Mouse (Mus musculus): ENCODE measurements around the gene Omt2a.
"Not testable (repeated sequence)": the region's sequence is repeated elsewhere in the genome, so short reads cannot be mapped to it uniquely, and the experiment has no call there.

The Omt2a gene

GRCm38 (mm10) chr9:78314696-78315095 is at the start of gene Omt2a:
TSS of gene Omt2a (minus strand) at chr9:78314796.
- no peak for DNase-seq (ENCODE audit: low spot score)

DNA sequence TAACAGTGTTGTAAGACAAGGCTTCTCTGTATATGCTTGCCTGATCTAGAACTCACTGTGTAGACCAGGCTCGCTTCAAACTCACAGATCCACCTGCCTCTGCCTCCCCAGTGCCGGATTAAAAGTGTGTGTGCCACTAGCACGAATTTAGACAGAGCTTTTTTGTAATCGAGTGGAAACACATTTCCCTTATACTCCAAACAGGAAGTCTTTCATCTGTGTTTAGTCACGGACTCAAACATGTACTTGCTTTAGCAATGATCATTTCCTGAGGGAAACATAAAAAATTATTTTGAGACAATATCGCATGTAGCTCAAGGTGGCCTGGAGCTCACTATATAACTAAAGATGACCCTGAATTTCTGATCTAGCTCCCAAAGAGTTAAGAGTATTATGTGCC is 48.8 kb upstream of the Omt2a start:
- no peak for DNase-seq (ENCODE audit: low spot score)

- no peak for DNase-seq (ENCODE audit: low spot score)
These were observed 45.9 kb upstream of the Omt2a start for GRCm38 (mm10) chr9:78360484-78360872.

DNA sequence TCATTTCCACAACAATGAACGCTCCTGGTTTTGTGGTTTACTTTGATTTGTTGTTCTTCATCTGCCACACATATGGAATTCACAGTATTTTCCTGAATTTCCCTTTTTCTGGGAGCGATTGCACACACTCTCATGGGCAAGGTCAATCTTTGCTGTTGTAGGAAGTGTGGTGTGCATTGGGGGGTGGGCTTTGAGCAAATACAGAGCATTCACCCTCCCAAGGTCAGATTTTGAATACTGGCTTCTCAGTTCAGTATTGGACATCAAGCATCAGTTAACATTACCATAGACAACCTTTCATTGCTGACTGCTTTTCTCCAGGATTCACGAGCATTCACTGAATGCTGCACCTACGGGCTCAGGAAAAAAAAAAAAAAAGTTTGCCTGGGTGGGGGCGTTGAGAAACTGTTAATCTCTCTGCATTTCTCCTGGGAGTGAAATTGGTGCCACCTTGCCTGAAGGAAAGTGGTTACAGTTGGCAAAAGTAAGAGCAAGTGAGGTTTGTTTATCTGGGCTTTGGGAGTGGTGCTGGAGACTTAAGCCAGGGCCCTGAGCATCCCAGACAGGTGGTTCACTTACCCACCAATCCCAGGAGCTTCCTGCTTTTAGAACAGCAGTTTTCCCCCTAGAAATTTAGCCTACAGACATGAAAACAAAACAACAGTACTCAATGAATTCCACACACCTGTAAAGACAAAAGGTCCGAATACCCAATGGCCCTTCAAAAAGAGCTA is 45.3 kb upstream of the Omt2a start:
- no peak for DNase-seq (ENCODE audit: low spot score)

DNA sequence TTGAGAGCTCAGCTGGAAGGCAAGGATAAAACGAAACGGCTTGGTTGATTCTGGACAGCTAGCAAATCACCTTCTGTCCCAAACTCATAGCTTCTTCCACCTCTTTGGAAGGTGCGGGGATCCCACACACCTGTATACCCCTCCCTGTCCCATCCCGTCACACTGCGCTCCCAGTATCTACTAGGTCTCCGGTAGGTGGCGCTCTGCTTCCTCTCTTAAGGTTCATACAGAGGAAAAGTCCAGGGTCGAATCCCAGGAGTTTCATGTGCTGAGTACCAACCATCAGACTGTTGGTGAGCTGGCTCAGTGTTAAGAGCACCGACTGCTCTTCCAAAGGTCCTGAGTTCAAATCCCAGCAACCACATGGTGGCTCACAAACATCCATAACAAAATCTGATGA is 43.5 kb upstream of the Omt2a start:
- peak; percentile 51 for DNase-seq (ENCODE audit: low spot score)

GRCm38 (mm10) chr9:78355611-78356010 is 41.0 kb upstream of the Omt2a start, which contains the start of gene Gsta2:
TSS of gene Gsta2 (minus strand) at chr9:78355788.
- no peak for DNase-seq (ENCODE audit: low spot score)

GRCm38 (mm10) chr9:78354665-78355578 is 40.3 kb upstream of the Omt2a start:
- peak; percentile 17 for DNase-seq (ENCODE audit: low spot score)

DNA sequence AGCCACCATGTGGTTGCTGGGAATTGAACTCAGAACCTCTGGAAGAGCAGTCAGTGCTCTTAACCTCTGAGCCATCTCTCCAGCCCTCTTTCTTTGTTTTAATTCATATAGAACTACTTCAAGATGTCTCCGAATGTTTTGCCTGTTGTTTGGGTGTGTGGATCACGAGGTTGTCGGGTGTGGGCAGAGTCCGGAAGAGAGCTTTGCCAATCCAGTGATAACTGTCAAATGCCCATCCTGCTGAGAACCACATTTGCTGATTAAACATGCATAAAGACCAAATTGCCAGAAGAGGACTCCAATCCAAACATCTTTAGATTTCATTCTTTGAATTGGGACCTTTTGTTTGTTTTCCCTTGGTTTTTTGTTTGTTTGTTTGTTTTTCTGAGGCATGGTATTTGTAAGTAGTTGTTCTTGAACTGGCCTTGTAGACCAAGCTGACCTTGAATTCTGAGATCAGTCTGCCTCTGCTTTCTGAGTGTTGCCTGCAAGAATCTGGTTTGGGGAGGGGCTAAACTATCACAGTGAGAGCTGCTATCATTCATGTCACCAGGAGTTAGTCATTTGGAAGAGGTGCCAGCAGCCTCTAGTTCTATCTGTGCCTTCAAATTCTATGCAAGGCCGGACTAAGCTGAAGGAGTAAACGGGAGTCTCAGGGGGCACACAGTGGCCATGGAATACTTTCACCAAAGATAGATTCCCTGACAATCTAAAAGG is 37.1 kb upstream of the Omt2a start:
- DNase-seq (ENCODE audit: low spot score): no peak

- DNase-seq (ENCODE audit: low spot score): not testable (repeated sequence)
These were observed 35.4 kb upstream of the Omt2a start for GRCm38 (mm10) chr9:78350007-78350406.

GRCm38 (mm10) chr9:78349141-78349540 is 34.5 kb upstream of the Omt2a start:
- DNase-seq (ENCODE audit: low spot score): not testable (repeated sequence)

DNA sequence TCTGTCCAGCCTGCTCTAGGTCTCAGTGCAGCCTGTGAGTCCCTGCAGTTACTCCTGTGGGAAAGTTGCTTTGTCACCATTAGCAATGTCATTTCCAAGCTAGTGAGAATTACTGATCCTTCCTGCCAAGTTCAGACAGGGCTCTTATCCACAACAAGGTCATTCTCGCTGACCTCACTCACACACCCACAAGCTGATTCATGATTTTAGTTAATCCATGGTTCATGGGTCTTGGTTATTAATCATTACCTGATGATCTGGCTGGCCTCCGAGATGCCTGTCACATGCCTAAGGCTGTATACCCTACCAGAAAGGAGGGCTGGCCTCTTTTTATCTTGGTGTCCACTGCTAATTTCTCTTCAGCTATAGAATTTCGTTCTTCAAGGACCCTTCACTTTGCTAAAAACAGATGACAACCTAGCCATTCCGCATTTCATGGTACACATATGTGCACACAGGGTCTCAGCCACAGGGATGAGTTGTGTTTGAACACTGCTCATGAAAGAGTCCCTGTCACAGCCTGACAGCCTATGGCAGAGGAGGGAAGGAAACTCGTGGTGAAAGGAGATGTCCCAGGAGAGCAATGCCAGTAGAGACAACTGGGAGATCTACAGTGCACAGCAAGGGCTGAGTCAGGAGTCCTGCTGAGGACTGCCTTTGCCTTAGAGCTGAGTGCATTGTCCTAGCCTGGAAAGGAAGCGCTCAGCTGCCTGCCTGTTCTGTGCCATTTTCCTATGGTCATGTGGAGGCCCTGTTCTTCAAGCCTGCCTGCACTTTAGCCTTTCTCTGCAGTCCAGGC is 33.8 kb upstream of the Omt2a start:
- DNase-seq (ENCODE audit: low spot score): not testable (repeated sequence)

DNA sequence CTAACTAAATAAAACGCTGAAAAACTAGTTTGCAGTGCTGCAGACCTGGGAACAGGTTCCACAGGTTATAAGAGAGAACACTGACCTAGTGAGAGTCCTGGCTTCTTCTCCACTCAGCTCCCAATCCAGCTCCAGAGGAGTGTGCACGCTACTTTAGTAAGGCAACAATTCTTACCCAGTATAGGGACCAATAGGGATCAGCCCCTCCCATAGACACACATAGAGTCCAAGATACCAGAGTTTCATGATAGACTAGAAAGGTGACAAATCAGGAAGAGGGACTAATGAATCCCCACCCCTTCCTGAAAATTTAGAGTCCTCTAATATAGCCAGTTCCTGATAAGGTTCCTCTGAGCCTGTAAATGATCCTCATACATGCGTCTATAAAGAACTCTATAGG is 32.4 kb upstream of the Omt2a start:
- no peak for DNase-seq (ENCODE audit: low spot score)

- not testable (repeated sequence) for DNase-seq (ENCODE audit: low spot score)
These were observed 30.6 kb upstream of the Omt2a start for GRCm38 (mm10) chr9:78345235-78345634.

DNA sequence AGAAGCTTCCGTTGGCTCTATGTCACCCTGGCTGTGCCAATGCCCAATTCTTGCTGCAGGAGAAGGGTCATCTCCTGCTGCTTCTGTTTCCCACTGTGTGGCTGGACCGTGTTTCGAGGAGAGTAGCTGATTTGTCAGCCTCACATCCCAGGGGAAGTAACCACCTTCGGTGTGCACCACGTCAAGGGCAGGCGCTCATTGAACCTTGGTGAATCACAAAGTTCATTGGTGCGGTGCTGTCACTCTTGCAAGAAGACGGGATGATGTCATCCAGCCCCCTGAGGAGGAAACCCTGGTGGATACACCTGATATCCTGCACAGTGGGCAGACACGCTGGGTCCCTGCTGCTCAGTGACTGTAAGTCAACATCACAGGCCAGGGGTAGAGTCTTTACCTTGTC is 28.5 kb upstream of the Omt2a start:
- DNase-seq (ENCODE audit: low spot score): not testable (repeated sequence)

- DNase-seq (ENCODE audit: low spot score): not testable (repeated sequence)
These were observed 27.9 kb upstream of the Omt2a start for GRCm38 (mm10) chr9:78342494-78342893.

GRCm38 (mm10) chr9:78340324-78340723 is 25.7 kb upstream of the Omt2a start:
- DNase-seq (ENCODE audit: low spot score): peak; percentile 18

GRCm38 (mm10) chr9:78337050-78337449 is 22.5 kb upstream of the Omt2a start:
- DNase-seq (ENCODE audit: low spot score): not testable (repeated sequence)

DNA sequence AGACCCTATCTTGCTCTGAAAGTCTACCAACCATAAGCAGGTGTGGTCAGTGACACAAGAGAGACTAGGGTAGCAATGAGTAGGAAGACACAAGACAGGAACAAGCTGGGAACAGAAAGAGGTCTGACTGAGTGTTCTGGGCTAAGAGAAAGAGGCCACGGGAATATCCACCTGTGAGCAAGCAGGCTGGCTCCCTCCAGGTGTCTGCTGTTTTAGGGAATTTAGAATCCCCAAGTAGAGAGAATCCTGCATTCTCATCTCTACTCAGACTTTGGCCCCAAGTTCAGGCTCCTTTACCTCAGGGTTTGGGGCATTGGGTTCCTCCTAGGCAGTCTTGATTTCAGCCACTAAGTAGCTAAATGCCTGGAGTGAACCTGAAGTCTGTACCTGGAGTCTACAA is 12.7 kb upstream of the Omt2a start, which contains the start of gene Omt2b:
Omt2b (plus strand) TSS at position 301 of the 400 bp plus-strand sequence.
- not testable (repeated sequence) for DNase-seq (ENCODE audit: low spot score)

GRCm38 (mm10) chr9:78319499-78319898 is 4.9 kb upstream of the Omt2a start:
- no peak for DNase-seq (ENCODE audit: low spot score)

GRCm38 (mm10) chr9:78308122-78308521 is 6.5 kb downstream of the Omt2a start:
- DNase-seq (ENCODE audit: low spot score): not testable (repeated sequence)

DNA sequence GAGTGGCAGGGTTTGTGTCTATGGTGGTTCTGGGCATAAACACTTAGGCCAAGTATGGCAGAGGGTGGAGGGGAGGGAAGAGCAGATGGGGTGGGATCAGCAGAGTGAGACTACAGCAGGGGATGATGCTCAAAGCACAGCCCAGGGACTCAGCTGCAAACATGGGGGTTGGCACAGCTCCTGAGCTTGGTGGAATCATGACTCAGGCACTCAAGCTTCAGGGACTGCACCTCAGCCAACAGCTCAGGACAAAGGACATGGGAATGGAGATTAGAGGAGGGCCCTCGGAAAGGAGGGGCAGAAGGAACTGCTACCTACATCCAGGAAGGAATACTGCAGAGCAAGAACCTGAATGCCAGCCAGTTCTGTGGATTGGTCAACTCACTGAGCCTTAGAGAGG is 15.5 kb downstream of the Omt2a start:
- not testable (repeated sequence) for DNase-seq (ENCODE audit: low spot score)

All from adipocyte (in vitro differentiated cells).